Mouse (Mus musculus): ENCODE measurements around the gene Ripply3. TPM values are rescaled to one million over a fixed set of nuclear protein-coding genes. Genes with fewer than 3 reads are reported as not detected.
A peak's percentile ranks its signal among the peaks of the same experiment; 100 is the strongest.

Gene Ripply3
- 0.84 and 3.6 TPM in 2 replicates for polyA plus RNA-seq (2011; ENCODE audit: insufficient read depth, insufficient read length, low replicate concordance, missing spikeins)

- TF ChIP-seq POLR2A (IDR thresholded peaks at IDR 0.05; ENCODE audit: borderline replicate concordance, control insufficient read depth, low read depth, low read length) (no peak), CTCF (IDR thresholded peaks at IDR 0.05; ENCODE audit: control insufficient read depth, insufficient read depth, low read length) (no peak)
- peak within 1 kb of the TSS; percentile 67 for H3K4me3 ChIP-seq (replicated peaks; ENCODE audit: control insufficient read depth, low read depth, low read length)
- 1% methylated on average over 63 of the region's 63 CpGs for WGBS
- H3K27ac ChIP-seq (ENCODE audit: control insufficient read depth, insufficient read depth, low read depth, low read length, poor library complexity) = no peak within 1 kb of the TSS; the same call in 1 of the 2 replicates
- no peaks in the 10 kb centered on the region; the same call in none of the 2 replicates for H3K4me1 ChIP-seq (ENCODE audit: control insufficient read depth, insufficient read depth, low read length)
Observed at GRCm38 (mm10) chr16:94327781-94328711, at the start of gene Ripply3. Ripply3 (plus strand) TSS chr16:94328420.

- Histone ChIP-seq H3K4me3 (replicated peaks; ENCODE audit: control insufficient read depth, low read depth, low read length) (no peak overlapping the region), H3K27ac (ENCODE audit: control insufficient read depth, insufficient read depth, low read depth, low read length, poor library complexity) (no peak overlapping the region), H3K4me1 (ENCODE audit: control insufficient read depth, insufficient read depth, low read length) (no peaks in the 10 kb centered on the region; the same call in 1 of the 2 replicates)
- WGBS = 60% methylated on average over 3 of the region's 3 CpGs
- no peak for TF ChIP-seq POLR2A (IDR thresholded peaks at IDR 0.05; ENCODE audit: borderline replicate concordance, control insufficient read depth, low read depth, low read length)
- no peak for TF ChIP-seq CTCF (IDR thresholded peaks at IDR 0.05; ENCODE audit: control insufficient read depth, insufficient read depth, low read length)
Observed at GRCm38 (mm10) chr16:94283972-94284371, 44.2 kb upstream of the Ripply3 start.

DNA sequence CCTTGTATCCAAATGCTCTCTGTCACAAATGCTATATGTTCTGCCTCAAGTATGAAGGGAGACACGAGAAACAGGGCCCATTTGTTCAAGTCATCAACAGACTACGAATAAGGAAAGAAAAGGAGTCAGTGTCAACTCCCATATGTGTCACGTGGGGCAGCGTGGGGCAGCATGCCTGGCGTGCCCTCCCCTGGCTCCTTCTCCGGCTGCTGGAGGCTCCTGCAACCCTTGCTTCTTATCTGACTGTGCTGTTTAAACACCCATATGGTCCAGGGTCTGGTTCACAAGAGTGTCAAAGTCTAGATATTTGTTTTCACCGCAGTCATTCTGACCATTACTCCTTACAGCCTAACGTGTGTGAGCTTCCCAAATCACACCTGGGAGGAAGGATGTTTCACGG is 40.4 kb upstream of the Ripply3 start:
- no peak overlapping the region for H3K27ac ChIP-seq (ENCODE audit: control insufficient read depth, insufficient read depth, low read depth, low read length, poor library complexity)
- TF ChIP-seq POLR2A (IDR thresholded peaks at IDR 0.05; ENCODE audit: borderline replicate concordance, control insufficient read depth, low read depth, low read length) = no peak
- 71% methylated on average over 9 of the region's 9 CpGs for WGBS
- H3K4me3 ChIP-seq (replicated peaks; ENCODE audit: control insufficient read depth, low read depth, low read length) = no peak overlapping the region
- H3K4me1 ChIP-seq (ENCODE audit: control insufficient read depth, insufficient read depth, low read length) = no peaks in the 10 kb centered on the region; the same call in 1 of the 2 replicates

DNA sequence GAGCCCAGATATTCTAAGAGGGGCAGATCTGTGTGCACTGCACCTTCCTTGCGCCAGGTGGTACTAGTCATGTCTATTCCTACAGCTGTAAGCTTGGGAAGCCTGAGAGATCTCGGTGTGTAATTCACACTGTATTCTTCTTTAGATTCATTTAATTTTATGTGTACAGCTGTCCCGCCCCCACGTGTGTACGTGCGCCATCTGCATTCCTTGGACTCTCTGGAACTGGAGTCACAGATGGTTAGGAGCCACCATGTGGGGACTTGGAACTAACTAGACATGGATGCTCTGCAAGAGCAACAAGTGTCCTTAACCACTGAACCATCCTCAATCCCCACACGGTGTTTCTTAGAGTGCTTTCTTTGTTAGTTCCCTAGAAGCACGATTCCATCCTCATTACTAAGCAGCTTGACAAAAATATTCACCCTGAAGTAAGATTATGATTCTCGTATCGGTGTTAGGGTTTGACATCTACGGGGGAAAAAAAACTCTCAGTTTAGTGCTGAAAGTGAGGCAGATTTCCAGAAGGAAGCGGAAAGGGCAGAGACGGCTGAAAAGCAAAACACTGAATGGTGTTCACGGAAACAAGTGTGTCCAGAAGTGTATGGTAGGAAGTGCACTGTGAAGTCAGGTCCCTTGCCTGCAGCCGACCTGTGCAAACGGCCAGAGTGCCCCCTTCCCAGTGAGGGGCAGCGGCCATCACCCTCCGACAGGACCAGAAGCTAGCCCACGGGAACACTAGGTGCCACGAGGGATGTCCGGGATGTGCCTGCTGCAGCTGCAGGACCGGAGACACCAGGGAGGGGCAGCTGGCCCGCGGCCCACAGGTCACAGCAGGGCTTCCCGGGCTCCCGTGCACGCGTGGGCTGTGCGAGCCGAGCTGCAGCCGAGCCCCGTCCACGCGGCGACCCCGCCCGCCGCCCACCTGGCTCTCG is 38.8 kb upstream of the Ripply3 start:
- WGBS = 13% methylated on average over 39 of the region's 39 CpGs
- peak overlapping the region; percentile 70 for H3K4me3 ChIP-seq (replicated peaks; ENCODE audit: control insufficient read depth, low read depth, low read length)
- H3K27ac ChIP-seq (ENCODE audit: control insufficient read depth, insufficient read depth, low read depth, low read length, poor library complexity) = no peak overlapping the region; the same call in 1 of the 2 replicates
- no peaks in the 10 kb centered on the region; the same call in 1 of the 2 replicates for H3K4me1 ChIP-seq (ENCODE audit: control insufficient read depth, insufficient read depth, low read length)
- TF ChIP-seq CTCF (IDR thresholded peaks at IDR 0.05; ENCODE audit: control insufficient read depth, insufficient read depth, low read length) (no peak), POLR2A (IDR thresholded peaks at IDR 0.05; ENCODE audit: borderline replicate concordance, control insufficient read depth, low read depth, low read length) (no peak)

DNA sequence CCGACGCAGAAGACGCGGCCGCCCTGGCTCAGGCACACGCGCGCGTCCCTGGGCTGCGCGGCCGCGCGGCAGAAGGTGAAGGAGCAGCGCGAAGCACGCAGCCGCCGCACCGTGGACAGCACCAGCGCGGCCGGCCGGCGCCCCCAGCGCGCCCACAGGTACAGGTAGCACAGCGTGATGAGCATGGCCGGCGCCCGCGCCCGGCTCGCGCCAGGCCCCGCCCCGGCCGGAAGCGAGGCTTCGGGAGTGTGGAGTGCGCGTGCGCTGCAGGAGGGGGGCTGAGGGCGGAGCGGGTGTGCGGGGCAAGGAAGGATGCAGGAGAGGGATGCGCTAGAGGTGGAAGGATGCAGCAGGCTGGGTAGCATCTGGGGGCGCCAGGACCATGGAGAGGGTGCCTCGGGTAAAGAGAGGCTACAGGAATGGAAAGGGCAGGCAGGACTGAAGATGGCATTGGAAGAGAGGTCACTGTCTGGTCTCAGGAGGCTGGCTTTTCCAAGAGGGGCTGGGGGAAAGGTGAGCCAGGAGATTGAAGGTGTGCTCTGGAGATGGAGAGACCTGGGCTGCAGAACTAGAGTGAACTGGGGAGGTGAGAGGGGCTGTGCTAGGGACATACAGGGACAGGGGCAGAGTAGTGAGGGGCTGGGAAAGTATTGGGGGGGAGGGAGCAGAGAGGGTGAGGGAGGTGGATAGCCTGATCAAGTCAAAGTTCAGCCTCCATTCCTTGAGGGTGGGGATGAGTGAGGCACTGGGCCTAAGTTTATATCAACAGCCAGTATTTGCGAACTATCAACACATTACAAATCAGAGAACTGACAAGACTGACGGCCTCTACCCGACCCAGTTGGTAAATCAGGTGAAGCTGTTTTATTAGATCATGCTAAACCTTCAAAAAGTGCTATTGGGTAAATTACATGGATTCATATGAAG is 37.9 kb upstream of the Ripply3 start:
- 5% methylated on average over 52 of the region's 52 CpGs for WGBS
- TF ChIP-seq POLR2A (IDR thresholded peaks at IDR 0.05; ENCODE audit: borderline replicate concordance, control insufficient read depth, low read depth, low read length) (peak; percentile 39; the same call in 1 of the 2 replicates), CTCF (IDR thresholded peaks at IDR 0.05; ENCODE audit: control insufficient read depth, insufficient read depth, low read length) (no peak)
- Histone ChIP-seq H3K27ac (ENCODE audit: control insufficient read depth, insufficient read depth, low read depth, low read length, poor library complexity) (no peak overlapping the region; the same call in 1 of the 2 replicates), H3K4me1 (ENCODE audit: control insufficient read depth, insufficient read depth, low read length) (no peaks in the 10 kb centered on the region), H3K4me3 (replicated peaks; ENCODE audit: control insufficient read depth, low read depth, low read length) (peak overlapping the region; percentile 70)

DNA sequence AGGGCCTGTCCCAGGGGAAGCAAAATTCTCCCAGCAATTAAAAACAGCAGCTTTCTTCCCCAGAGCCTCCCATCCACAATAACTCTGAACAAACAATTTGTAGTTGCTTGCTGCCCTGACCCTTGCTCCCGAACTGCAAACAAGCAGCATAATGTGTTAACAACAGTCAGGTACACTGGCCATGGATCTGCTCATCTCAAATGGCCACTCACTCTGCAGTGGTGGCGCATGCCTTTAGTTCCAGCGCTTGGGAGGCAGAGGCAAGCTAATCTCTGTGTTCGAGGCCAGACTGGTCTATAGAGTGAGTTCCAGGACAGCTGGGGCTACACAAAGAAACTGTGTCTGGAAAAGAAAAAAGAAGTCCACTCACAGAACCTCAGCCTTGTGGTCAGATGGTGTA is 37.1 kb upstream of the Ripply3 start:
- 79% methylated on average over 4 of the region's 4 CpGs for WGBS
- no peak overlapping the region for H3K27ac ChIP-seq (ENCODE audit: control insufficient read depth, insufficient read depth, low read depth, low read length, poor library complexity)
- no peak for TF ChIP-seq CTCF (IDR thresholded peaks at IDR 0.05; ENCODE audit: control insufficient read depth, insufficient read depth, low read length)
- no peak for TF ChIP-seq POLR2A (IDR thresholded peaks at IDR 0.05; ENCODE audit: borderline replicate concordance, control insufficient read depth, low read depth, low read length)

GRCm38 (mm10) chr16:94298081-94298480 is 30.1 kb upstream of the Ripply3 start:
- H3K27ac ChIP-seq (ENCODE audit: control insufficient read depth, insufficient read depth, low read depth, low read length, poor library complexity) = no peak overlapping the region
- TF ChIP-seq CTCF (IDR thresholded peaks at IDR 0.05; ENCODE audit: control insufficient read depth, insufficient read depth, low read length) = no peak
- no peak for TF ChIP-seq POLR2A (IDR thresholded peaks at IDR 0.05; ENCODE audit: borderline replicate concordance, control insufficient read depth, low read depth, low read length)
- no peak overlapping the region for H3K4me3 ChIP-seq (replicated peaks; ENCODE audit: control insufficient read depth, low read depth, low read length)
- 82% methylated on average over 5 of the region's 5 CpGs for WGBS
- H3K4me1 ChIP-seq (ENCODE audit: control insufficient read depth, insufficient read depth, low read length) = no peaks in the 10 kb centered on the region

More for the DNA sequence above, 37.1 kb upstream of the Ripply3 start:
- Histone ChIP-seq H3K4me3 (replicated peaks; ENCODE audit: control insufficient read depth, low read depth, low read length) (no peak overlapping the region), H3K4me1 (ENCODE audit: control insufficient read depth, insufficient read depth, low read length) (no peaks in the 10 kb centered on the region)

Measured in bone marrow, adult 2 months (tissue).